Mouse (Mus musculus): ENCODE results near the gene Rbms3. TPM values are rescaled to one million over a fixed set of nuclear protein-coding genes. Genes with fewer than 3 reads are reported as not detected.

The Rbms3 gene
- polyA plus RNA-seq, 1 experiment from 2014 or later = 8.1 TPM

DNA sequence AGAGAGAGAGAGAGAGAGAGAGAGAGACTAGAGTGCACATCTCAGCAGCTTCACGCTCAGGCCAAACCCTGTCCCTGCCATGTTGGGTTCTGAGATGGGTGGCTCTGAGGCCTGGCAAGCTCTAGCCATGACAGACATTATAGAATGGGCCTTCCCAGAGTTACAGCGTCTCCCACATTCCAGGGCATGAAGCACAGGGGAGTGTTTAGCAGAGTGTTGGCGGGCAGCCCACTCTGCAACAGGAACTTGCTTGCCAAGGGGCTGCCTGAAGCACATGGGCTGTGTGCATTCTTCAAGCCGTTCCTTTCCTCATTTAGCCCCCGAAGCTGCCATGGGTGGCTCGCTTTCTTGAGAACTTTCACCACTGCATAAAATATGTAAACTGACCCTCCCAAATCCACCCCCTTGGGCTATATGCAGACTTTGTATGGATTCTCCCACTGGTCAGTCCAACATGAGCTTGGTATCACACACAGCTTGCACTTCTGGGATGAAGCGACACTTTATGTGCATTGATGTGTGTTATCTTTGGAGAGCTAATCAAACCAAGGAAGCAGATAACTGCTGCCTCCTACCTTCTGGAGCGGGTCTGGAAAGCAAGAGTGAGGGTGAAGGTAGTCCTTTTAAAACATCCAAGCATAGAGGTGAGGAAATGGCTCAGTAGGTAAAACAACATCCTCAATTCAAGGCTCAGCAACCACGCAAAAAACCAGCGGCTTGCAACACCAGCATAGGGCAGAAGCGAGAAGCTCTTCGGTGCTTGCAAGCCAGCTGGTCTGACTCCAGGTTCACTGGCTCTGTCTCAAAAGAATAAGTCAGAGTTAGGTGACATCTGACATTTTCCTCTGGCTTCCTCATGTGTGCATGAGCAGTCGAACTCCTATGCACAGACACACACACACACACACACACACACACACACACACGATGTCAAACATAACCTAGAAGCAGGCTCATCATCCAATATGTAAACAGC lies 436.9 kb downstream of the Rbms3 start:
- Histone ChIP-seq H3K4me1 (no peaks in the 10 kb centered on the region), H3K4me2 (no peak overlapping the region), H3K27me3 (replicated peaks) (no peaks in the 10 kb centered on the region), H3K9ac (no peak overlapping the region), H3K27ac (no peak overlapping the region), H3K9me3 (replicated peaks) (0 out of 2 replicates have a peak, but pooled peaks cover 3% of the 10 kb centered on the region), H3K36me3 (peaks cover 7% of the 10 kb centered on the region; the same call in 1 of the 2 replicates), H3K4me3 (no peak overlapping the region)
- WGBS (ENCODE audit: insufficient replicate concordance) = 57% methylated on average over 13 of the region's 14 CpGs
- ATAC-seq = no peak

- ATAC-seq = no peak
- Histone ChIP-seq H3K27me3 (replicated peaks) (no peaks in the 10 kb centered on the region), H3K9ac (no peak overlapping the region), H3K4me2 (no peak overlapping the region), H3K36me3 (peaks cover 7% of the 10 kb centered on the region; the same call in 1 of the 2 replicates), H3K9me3 (replicated peaks) (0 out of 2 replicates have a peak, but pooled peaks cover 3% of the 10 kb centered on the region), H3K4me1 (no peaks in the 10 kb centered on the region), H3K4me3 (no peak overlapping the region), H3K27ac (no peak overlapping the region)
- 76% methylated on average over 15 of the region's 15 CpGs for WGBS (ENCODE audit: insufficient replicate concordance)
Measured at GRCm38 (mm10) chr9:117192093-117192492, 437.6 kb downstream of the Rbms3 start.

DNA sequence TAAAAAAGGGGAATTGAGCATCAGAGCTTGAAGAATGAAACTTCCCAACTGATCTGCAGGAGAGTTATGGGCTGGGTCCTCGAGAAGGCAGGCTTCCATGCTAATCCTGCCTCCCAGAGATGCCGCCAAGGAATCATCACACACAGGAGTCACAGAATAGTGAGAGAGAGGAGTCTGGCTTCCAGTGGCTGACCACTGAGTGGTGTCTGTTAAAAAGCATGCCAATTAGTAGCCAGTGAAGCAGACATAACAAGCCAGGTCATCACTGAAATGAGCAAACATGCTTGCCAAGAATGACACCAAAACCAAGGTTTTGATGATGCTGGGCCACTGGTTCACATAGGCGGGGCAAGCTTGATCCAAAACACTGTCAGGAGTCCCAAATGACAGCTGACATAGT lies 441.3 kb downstream of the Rbms3 start:
- H3K4me3 ChIP-seq = no peak overlapping the region
- 60% methylated on average over 3 of the region's 3 CpGs for WGBS (ENCODE audit: insufficient replicate concordance)
- no peak overlapping the region for H3K4me2 ChIP-seq
- peaks cover 7% of the 10 kb centered on the region; the same call in 1 of the 2 replicates for H3K36me3 ChIP-seq
- no peak overlapping the region for H3K9ac ChIP-seq
- H3K27ac ChIP-seq = no peak overlapping the region
- H3K4me1 ChIP-seq = no peaks in the 10 kb centered on the region
- 0 out of 2 replicates have a peak, but pooled peaks cover 3% of the 10 kb centered on the region for H3K9me3 ChIP-seq (replicated peaks)
- no peak for ATAC-seq
- no peaks in the 10 kb centered on the region for H3K27me3 ChIP-seq (replicated peaks)

GRCm38 (mm10) chr9:117187116-117188034 lies 442.3 kb downstream of the Rbms3 start:
- WGBS (ENCODE audit: insufficient replicate concordance) = 74% methylated on average over 15 of the region's 15 CpGs

DNA sequence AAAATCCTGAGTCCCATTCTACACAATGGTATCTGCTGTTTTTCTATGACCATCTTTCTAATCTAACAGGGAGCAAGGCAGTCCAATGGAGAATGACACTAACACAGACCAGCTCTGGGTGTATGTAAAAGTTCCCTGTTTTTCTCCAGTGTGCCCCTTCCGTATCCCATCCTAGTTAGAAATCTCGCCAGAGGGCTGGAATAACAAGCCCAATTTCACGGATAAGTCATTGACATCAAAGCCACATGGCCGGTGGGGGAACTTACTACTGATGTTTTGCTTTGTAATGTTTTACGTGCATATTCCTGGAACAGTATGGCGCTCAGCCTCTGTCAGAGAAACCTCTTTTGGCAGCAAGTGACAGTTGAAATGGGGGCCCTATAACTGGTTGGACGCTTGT lies 449.1 kb downstream of the Rbms3 start:
- 72% methylated on average over 7 of the region's 7 CpGs for WGBS (ENCODE audit: insufficient replicate concordance)
- Histone ChIP-seq H3K9ac (no peak overlapping the region), H3K36me3 (no peaks in the 10 kb centered on the region), H3K4me1 (no peaks in the 10 kb centered on the region), H3K9me3 (replicated peaks) (no peaks in the 10 kb centered on the region), H3K27me3 (replicated peaks) (no peaks in the 10 kb centered on the region), H3K27ac (no peak overlapping the region), H3K4me3 (no peak overlapping the region), H3K4me2 (no peak overlapping the region)
- ATAC-seq = no peak

More at GRCm38 (mm10) chr9:117187116-117188034, 442.3 kb downstream of the Rbms3 start:
- Histone ChIP-seq H3K4me2 (no peak overlapping the region), H3K9ac (no peak overlapping the region), H3K4me1 (no peaks in the 10 kb centered on the region), H3K36me3 (peaks cover 7% of the 10 kb centered on the region; the same call in 1 of the 2 replicates), H3K4me3 (no peak overlapping the region), H3K27ac (no peak overlapping the region), H3K27me3 (replicated peaks) (no peaks in the 10 kb centered on the region), H3K9me3 (replicated peaks) (0 out of 2 replicates have a peak, but pooled peaks cover 3% of the 10 kb centered on the region)
- ATAC-seq = no peak

- no peak for ATAC-seq
- Histone ChIP-seq H3K9me3 (replicated peaks) (no peaks in the 10 kb centered on the region), H3K36me3 (no peaks in the 10 kb centered on the region), H3K9ac (no peak overlapping the region), H3K4me2 (no peak overlapping the region), H3K4me1 (no peaks in the 10 kb centered on the region), H3K4me3 (no peak overlapping the region), H3K27ac (no peak overlapping the region), H3K27me3 (replicated peaks) (no peaks in the 10 kb centered on the region)
- 67% methylated on average over 4 of the region's 4 CpGs for WGBS (ENCODE audit: insufficient replicate concordance)
Measured at GRCm38 (mm10) chr9:117178366-117178765, 451.3 kb downstream of the Rbms3 start.

DNA sequence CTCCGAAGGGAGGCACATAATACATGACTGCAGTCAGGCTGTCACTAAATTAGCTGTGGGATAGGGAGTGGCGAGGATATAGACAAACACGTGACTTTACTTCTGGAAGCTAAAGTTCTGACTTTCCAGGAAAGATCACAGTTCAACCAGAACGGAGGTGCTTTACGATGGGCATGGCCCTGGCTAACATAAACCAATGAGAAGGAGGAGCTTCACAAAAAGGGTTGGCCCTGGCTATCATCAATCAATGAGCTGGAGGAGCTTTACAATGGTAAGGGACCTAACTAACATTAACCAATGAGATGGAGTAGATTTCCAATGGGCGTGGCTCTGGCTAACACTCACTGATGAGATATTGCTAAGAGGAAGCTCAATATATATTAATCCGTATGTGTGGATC lies 457.2 kb downstream of the Rbms3 start:
- H3K4me1 ChIP-seq = no peaks in the 10 kb centered on the region
- no peak overlapping the region for H3K4me2 ChIP-seq
- H3K27ac ChIP-seq = no peak overlapping the region
- no peaks in the 10 kb centered on the region for H3K27me3 ChIP-seq (replicated peaks)
- H3K9me3 ChIP-seq (replicated peaks) = no peaks in the 10 kb centered on the region
- H3K4me3 ChIP-seq = no peak overlapping the region
- no peak for ATAC-seq
- no peak overlapping the region for H3K9ac ChIP-seq
- WGBS (ENCODE audit: insufficient replicate concordance) = 72% methylated on average over 7 of the region's 7 CpGs
- H3K36me3 ChIP-seq = no peaks in the 10 kb centered on the region

DNA sequence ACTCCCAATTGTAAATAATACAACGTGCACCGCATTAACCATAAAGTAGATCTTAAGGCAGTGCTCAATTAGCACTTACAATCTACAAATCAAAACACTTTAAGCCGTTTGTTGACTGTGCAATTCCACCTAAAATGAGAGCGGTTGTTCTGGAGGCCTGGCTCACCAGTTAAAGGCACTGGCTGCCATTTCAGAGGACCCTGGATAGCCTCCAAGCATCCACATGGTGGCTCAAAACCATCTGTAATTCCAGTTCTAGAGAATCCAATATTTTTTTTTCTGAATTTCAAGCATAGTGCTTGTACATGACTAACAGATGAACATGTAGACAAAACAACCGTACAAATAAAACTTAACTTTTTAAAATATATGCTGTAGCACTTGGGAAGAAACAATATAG lies 460.5 kb downstream of the Rbms3 start:
- H3K9ac ChIP-seq = no peak overlapping the region
- 73% methylated on average over 5 of the region's 5 CpGs for whole genome bisulfite sequencing (ENCODE audit: insufficient replicate concordance)
- no peak overlapping the region for H3K27ac ChIP-seq
- H3K4me1 ChIP-seq = no peaks in the 10 kb centered on the region
- H3K27me3 ChIP-seq (replicated peaks) = no peaks in the 10 kb centered on the region
- H3K9me3 ChIP-seq (replicated peaks) = no peaks in the 10 kb centered on the region
- H3K4me2 ChIP-seq = no peak overlapping the region
- no peak overlapping the region for H3K4me3 ChIP-seq
- no peaks in the 10 kb centered on the region for H3K36me3 ChIP-seq
- no peak for ATAC-seq

DNA sequence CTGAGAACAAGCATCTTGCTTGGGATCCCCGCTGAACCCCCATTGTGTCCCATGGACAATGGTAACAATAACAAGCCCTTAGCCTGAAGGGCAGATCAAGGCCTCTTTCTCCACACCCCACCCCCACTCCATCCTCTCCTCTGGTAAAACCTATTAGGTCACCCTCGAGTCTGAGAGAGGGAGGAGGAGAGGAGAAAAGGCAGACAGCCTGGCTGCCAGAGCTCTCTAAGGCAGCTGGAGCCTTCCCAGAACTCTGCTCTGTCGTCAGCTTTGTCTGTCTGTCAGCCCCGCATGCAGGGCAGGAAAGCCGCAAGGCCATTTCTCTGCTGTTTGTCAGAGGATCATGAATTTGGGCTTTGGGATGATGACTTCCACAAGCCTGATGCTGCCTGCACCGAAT lies 466.6 kb downstream of the Rbms3 start:
- ATAC-seq = no peak
- Histone ChIP-seq H3K36me3 (no peaks in the 10 kb centered on the region), H3K9me3 (replicated peaks) (no peaks in the 10 kb centered on the region), H3K9ac (no peak overlapping the region), H3K27ac (no peak overlapping the region), H3K4me3 (no peak overlapping the region), H3K27me3 (replicated peaks) (no peaks in the 10 kb centered on the region), H3K4me2 (no peak overlapping the region), H3K4me1 (peaks cover 4% of the 10 kb centered on the region; the same call in 1 of the 2 replicates)
- WGBS (ENCODE audit: insufficient replicate concordance) = 43% methylated on average over 6 of the region's 6 CpGs

- H3K9me3 ChIP-seq (replicated peaks) = no peaks in the 10 kb centered on the region
- WGBS (ENCODE audit: insufficient replicate concordance) = 71% methylated on average over 6 of the region's 6 CpGs
- ATAC-seq = no peak
- H3K27me3 ChIP-seq (replicated peaks) = no peaks in the 10 kb centered on the region
- H3K4me1 ChIP-seq = peaks cover 4% of the 10 kb centered on the region; the same call in 1 of the 2 replicates
- H3K4me2 ChIP-seq = no peak overlapping the region
- H3K4me3 ChIP-seq = no peak overlapping the region
- H3K9ac ChIP-seq = no peak overlapping the region
- no peaks in the 10 kb centered on the region for H3K36me3 ChIP-seq
- H3K27ac ChIP-seq = no peak overlapping the region
Measured at GRCm38 (mm10) chr9:117161150-117161549, 468.6 kb downstream of the Rbms3 start.

DNA sequence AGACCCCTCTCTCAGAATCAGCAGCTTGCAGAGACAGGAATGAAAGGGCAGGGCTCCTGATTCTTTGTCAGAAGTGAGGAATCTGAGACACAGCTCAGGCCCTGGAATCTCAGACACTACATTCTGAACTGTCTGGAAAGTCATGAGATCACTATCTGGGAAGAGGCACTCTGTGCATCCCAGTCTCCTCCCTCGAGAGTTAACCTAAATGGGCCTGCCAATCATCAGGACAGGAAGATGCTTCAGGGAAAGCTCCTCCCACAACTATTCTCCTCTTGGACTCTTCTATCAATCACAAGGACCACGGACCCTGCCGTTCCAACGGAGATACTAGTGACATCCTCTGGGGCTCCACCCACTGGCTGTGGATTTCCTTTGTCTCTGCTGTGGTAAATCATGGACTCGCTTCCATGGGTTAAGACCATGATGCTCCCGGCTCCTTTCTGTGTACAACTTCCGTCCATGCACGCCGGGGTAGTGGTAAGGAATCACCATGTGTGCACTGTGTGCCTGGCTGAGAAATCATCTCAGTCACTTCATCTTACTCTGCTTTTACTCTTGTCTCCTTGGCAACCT lies 473.3 kb downstream of the Rbms3 start:
- WGBS (ENCODE audit: insufficient replicate concordance) = 65% methylated on average over 9 of the region's 9 CpGs
- no peaks in the 10 kb centered on the region; the same call in 1 of the 2 replicates for H3K4me1 ChIP-seq
- ATAC-seq = no peak
- no peaks in the 10 kb centered on the region for H3K36me3 ChIP-seq
- no peak overlapping the region for H3K4me3 ChIP-seq
- no peak overlapping the region for H3K27ac ChIP-seq
- H3K27me3 ChIP-seq (replicated peaks) = no peaks in the 10 kb centered on the region
- no peak overlapping the region for H3K4me2 ChIP-seq
- no peak overlapping the region for H3K9ac ChIP-seq
- no peaks in the 10 kb centered on the region for H3K9me3 ChIP-seq (replicated peaks)

Measured in liver, embryonic 12.5 days (tissue).